Mouse (Mus musculus): ENCODE data around the gene Spef2. TPM values are rescaled to one million over a fixed set of nuclear protein-coding genes. Genes with fewer than 3 reads are reported as not detected.
"Not testable (repeated sequence)": the region's sequence is repeated elsewhere in the genome, so short reads cannot be mapped to it uniquely, and the experiment has no call there.

Spef2 gene
- total RNA-seq, 2 experiments from 2014 or later = 0.09 TPM; not detected in 1

- intact Hi-C loops (cut with DNase I; ENCODE audit: low total_unique reads) = no loop called here
These were observed 176.8 kb downstream of the Spef2 start for GRCm38 (mm10) chr15:9571896-9572295.

GRCm38 (mm10) chr15:9567316-9567715, 181.4 kb downstream of the Spef2 start:
- no peak for DNase-seq

More at GRCm38 (mm10) chr15:9571896-9572295, 176.8 kb downstream of the Spef2 start:
- DNase-seq = no peak

GRCm38 (mm10) chr15:9565396-9565795, 183.3 kb downstream of the Spef2 start:
- DNase-seq = no peak

More at GRCm38 (mm10) chr15:9567316-9567715, 181.4 kb downstream of the Spef2 start:
- intact Hi-C loops (cut with DNase I; ENCODE audit: low total_unique reads) = no loop called here

DNA sequence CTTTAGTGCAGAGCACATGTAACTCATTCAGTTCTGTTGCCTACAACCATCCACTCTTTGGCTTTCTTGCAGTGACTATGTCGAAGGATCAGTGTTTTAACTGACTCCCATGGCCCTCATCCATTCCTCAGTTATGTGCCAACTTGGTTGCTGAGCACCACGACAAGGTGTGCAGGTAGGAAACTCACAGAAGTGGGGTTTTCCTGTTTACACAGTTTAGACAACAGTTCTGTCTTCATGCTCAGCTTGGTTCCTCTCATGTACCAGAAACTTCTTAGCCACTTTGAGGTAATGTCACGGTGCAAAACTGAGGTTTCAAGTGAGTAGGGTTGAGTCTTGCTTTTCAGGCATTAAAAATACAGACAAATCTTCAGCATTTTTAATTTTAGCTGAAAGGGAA, 184.5 kb downstream of the Spef2 start:
- no peak for DNase-seq
- intact Hi-C loops (cut with DNase I; ENCODE audit: low total_unique reads) = no loop called here

More at GRCm38 (mm10) chr15:9565396-9565795, 183.3 kb downstream of the Spef2 start:
- intact Hi-C loops (cut with DNase I; ENCODE audit: low total_unique reads) = no loop called here

GRCm38 (mm10) chr15:9557264-9557663, 191.4 kb downstream of the Spef2 start:
- DNase-seq; intact Hi-C loops (cut with DNase I; ENCODE audit: low total_unique reads): not testable (repeated sequence)

DNA sequence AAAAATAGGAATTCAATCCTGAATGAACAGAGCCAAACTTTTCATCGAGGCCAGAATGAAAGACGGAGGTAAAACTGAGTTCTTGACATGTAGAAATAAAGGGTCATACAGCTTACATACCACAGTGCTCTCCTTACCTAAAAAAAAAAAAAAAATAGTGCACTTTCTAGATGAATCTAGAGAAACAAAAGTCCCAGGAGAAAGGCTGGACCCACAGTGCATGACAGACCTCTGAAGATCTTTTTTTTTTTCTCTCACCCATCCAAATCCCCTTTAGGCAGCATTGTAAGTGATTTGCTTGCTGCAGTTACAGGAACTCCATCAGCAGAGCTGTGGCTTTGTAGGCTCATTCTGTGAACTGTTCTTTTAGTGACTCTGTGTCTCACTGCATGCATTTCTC, 199.7 kb downstream of the Spef2 start:
- intact Hi-C loops (cut with DNase I; ENCODE audit: low total_unique reads) = no loop called here
- no peak for DNase-seq

DNA sequence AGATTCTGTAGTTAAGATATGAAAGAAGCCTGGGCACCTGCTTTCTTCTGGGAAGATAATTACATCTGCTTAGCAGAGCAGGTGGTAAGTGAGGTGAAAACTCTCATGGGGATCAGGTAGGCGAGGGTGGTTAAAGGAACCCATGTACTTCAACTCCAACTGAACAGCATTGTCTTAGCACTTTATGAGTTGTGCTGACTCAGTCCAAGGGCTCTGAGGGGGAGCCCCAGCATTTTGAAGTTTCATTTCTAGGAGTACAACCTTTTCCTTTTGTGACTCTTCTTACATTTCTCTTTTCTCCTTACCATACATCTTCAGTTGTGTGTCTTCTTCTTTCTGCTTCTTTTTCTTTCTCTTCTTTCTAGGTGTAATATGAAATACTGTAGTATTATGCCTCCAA, 213.5 kb downstream of the Spef2 start:
- intact Hi-C loops (cut with DNase I; ENCODE audit: low total_unique reads) = no loop called here
- no peak for DNase-seq

GRCm38 (mm10) chr15:9533356-9533902, 215.2 kb downstream of the Spef2 start:
- intact Hi-C loops (cut with DNase I; ENCODE audit: low total_unique reads) = no loop called here

DNA sequence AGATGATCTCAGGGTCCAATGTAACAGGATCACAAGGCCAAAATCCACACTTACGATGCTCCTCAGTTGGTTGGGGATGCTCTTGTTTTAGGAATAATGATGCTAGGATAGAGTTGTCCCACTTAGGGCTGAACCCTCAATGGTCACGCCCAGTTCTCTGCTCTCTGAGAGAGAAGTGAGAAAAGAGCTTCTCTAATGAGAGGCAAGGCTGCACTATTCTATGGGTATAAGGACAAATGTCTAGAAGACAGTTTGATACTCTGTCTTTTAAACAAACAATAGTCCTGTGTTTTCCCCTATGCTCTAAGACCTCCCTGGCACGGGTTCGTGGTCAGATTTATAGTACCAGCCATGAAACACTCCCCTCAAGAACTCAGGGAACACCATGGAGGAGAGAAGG, 218.6 kb downstream of the Spef2 start, which contains the start of gene Il7r:
TSS of gene Il7r (minus strand) at position 101 of the 400 bp plus-strand sequence.
- intact Hi-C loops (cut with DNase I; ENCODE audit: low total_unique reads) = no loop called here
- DNase-seq = no peak

More at GRCm38 (mm10) chr15:9533356-9533902, 215.2 kb downstream of the Spef2 start:
- no peak for DNase-seq

DNA sequence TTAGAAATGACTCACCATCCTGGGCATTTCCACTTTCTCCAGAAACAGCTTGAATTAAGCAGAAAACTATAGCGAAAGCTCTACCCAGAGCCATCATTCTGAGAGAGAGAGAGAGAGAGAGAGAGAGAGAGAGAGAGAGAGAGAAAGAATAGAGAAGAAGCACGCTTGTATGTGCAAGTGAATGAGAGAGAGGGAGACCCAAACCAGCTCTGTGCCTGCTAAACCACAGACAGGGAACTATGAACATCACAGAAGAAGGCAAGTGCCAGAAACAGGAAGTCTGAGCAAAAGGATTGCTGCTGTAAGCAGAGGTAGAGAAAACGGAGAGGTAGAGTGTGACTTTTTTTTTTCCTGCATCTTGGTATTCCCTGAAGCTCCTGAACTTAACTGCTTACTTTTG, 219.0 kb downstream of the Spef2 start:
- intact Hi-C loops (cut with DNase I; ENCODE audit: low total_unique reads) = no loop called here
- no peak for DNase-seq

Other genes with a start within 250 kb of the Spef2 start
- gene Il7r, start 218.7 kb downstream of the Spef2 start, total RNA-seq (2021) = under 1 TPM; 0.25 to 0.35 TPM

Data from gastrocnemius, postnatal 14 days (tissue).